Mouse (Mus musculus): ENCODE data around the gene 1700123K08Rik. TPM values are rescaled to one million over a fixed set of nuclear protein-coding genes. Genes with fewer than 3 reads are reported as not detected.
"Not testable (repeated sequence)": the region's sequence is repeated elsewhere in the genome, so short reads cannot be mapped to it uniquely, and the experiment has no call there.

1700123K08Rik gene
- polyA plus RNA-seq (2015; fragmentation: Nextera tagmentation; extraction: Ambion mirVana): not detected in 2 replicates

DNA sequence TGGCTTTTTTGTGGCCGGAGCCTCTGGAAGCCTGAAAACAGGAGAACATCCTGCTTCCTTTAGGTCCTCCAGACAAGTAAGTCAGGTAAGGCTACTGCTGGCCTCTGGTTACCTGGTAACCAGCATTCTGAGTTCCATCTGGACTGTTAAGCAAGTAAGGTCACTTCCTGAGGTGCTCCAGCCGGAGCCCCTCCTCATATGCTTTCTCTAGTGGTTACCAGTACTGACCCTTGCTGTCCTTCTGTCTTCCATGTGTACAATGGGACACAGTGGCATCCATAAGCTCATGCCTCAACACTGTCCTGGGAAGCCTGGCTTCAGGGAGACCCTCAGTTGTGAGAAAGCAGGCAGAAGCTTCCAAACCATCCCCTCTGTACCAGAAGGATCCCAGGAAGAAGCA, at the start of gene 1700123K08Rik:
Gene 1700123K08Rik, minus strand, starts transcription at position 101 of the 400 bp plus-strand sequence.
- not testable (repeated sequence) for H3K4me1 ChIP-seq; H3K9me3 ChIP-seq; H3K9ac ChIP-seq; H3K27ac ChIP-seq; H3K27me3 ChIP-seq; H3K4me2 ChIP-seq; H3K36me3 ChIP-seq; ATAC-seq (ENCODE audit: insufficient number of reproducible peaks, insufficient read depth, low FRiP score, low TSS enrichment, low read depth); H3K4me3 ChIP-seq
- 88% methylated on average over 2 of the region's 2 CpGs for WGBS

- Histone ChIP-seq H3K9ac (no peak overlapping the region), H3K4me1 (no peaks in the 10 kb centered on the region), H3K27ac (no peak overlapping the region), H3K4me3 (no peak overlapping the region), H3K9me3 (peaks cover 9% of the 10 kb centered on the region), H3K36me3 (no peaks in the 10 kb centered on the region), H3K27me3 (no peaks in the 10 kb centered on the region), H3K4me2 (no peak overlapping the region)
- no peak for ATAC-seq (ENCODE audit: insufficient number of reproducible peaks, insufficient read depth, low FRiP score, low TSS enrichment, low read depth)
- 88% methylated on average over 6 of the region's 6 CpGs for WGBS
These were observed 22.9 kb upstream of the 1700123K08Rik start for GRCm38 (mm10) chr5:138587396-138587795.

DNA sequence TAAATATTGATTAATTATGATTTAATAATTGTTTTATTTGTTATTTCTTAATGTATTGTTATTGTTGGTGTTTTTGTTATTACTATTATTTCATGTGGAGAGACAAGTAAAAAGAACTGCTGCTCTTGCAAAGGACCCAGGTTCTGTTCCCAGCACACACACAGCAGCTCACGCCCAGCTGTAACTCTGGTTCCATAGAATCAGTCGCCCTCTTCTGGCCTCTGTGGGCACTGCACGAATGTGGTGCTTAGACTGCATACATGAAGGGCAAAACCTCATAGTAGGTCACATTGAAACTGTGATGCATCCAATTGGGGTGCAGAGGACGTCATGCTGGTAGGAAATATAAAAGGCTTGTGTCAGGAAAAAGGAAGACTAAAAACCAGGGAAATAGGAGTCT, 7.1 kb upstream of the 1700123K08Rik start:
- no peak overlapping the region for H3K4me3 ChIP-seq
- no peaks in the 10 kb centered on the region for H3K36me3 ChIP-seq
- H3K4me2 ChIP-seq: no peak overlapping the region
- 54% methylated on average over 4 of the region's 4 CpGs for WGBS
- no peak overlapping the region for H3K9ac ChIP-seq
- no peak overlapping the region for H3K27ac ChIP-seq
- H3K9me3 ChIP-seq: no peaks in the 10 kb centered on the region
- no peaks in the 10 kb centered on the region for H3K27me3 ChIP-seq
- H3K4me1 ChIP-seq: no peaks in the 10 kb centered on the region
- no peak for ATAC-seq (ENCODE audit: insufficient number of reproducible peaks, insufficient read depth, low FRiP score, low TSS enrichment, low read depth)

GRCm38 (mm10) chr5:138552718-138553117, 11.8 kb downstream of the 1700123K08Rik start:
- no peak for ATAC-seq (ENCODE audit: insufficient number of reproducible peaks, insufficient read depth, low FRiP score, low TSS enrichment, low read depth)
- Histone ChIP-seq H3K4me3 (no peak overlapping the region), H3K9ac (no peak overlapping the region), H3K9me3 (no peaks in the 10 kb centered on the region), H3K4me2 (no peak overlapping the region), H3K27ac (no peak overlapping the region), H3K36me3 (no peaks in the 10 kb centered on the region), H3K4me1 (no peaks in the 10 kb centered on the region), H3K27me3 (no peaks in the 10 kb centered on the region)
- WGBS: 49% methylated on average over 1 of the region's 1 CpGs

DNA sequence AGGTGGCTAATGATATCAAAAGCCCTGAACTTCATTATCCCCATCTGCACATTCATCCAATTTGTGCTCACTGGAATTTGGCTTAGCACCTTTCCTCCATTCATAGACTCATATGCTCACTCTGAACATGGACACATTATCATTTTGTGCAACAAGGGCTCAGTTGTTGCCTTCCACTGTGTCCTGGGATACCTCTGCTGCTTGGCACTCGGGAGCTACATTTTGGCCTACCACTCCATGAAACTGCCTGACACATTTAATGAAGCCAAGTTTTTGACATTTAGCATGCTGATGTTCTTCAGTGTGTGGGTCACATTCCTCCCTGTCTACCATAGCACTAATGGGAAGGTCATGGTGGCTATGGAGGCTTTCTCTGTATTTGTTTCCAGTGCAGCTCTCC, 32.0 kb downstream of the 1700123K08Rik start:
- no peak overlapping the region for H3K4me2 ChIP-seq
- no peak overlapping the region for H3K4me3 ChIP-seq
- H3K4me1 ChIP-seq: no peaks in the 10 kb centered on the region
- H3K27me3 ChIP-seq: no peaks in the 10 kb centered on the region
- H3K9ac ChIP-seq: no peak overlapping the region
- WGBS: 74% methylated on average over 1 of the region's 1 CpGs
- H3K36me3 ChIP-seq: no peaks in the 10 kb centered on the region
- ATAC-seq (ENCODE audit: insufficient number of reproducible peaks, insufficient read depth, low FRiP score, low TSS enrichment, low read depth): no peak
- H3K9me3 ChIP-seq: no peaks in the 10 kb centered on the region
- no peak overlapping the region for H3K27ac ChIP-seq

Small RNAs within 50 kb of the gene (microRNA-seq; reads per million reads assigned to microRNA genes)
- gene Gm24082: not detected

Other genes with a start within 250 kb of the 1700123K08Rik start
- not detected in 2 replicates for gene Pvrig, start 222.8 kb downstream of the 1700123K08Rik start, polyA plus RNA-seq (2015; fragmentation: Nextera tagmentation; extraction: Ambion mirVana)
- 56.7 and 64.1 TPM in 2 replicates for gene Zfp157, start 123.2 kb downstream of the 1700123K08Rik start, polyA plus RNA-seq (2015; fragmentation: Nextera tagmentation; extraction: Ambion mirVana)
- 79.3 and 88.4 TPM in 2 replicates for gene Zfp68, start 55.0 kb upstream of the 1700123K08Rik start, polyA plus RNA-seq (2015; fragmentation: Nextera tagmentation; extraction: Ambion mirVana)
- 17.9 and 20.4 TPM in 2 replicates for gene A430033K04Rik, start 58.1 kb upstream of the 1700123K08Rik start, polyA plus RNA-seq (2015; fragmentation: Nextera tagmentation; extraction: Ambion mirVana)
- gene Fam20c, start 189.8 kb upstream of the 1700123K08Rik start, polyA plus RNA-seq (2015; fragmentation: Nextera tagmentation; extraction: Ambion mirVana): 2.9 and 5.3 TPM in 2 replicates